In genomic region chr3:131315957-131316510, GRCm38 (mm10) we compare ENCODE assay signal across 16 mouse cellular contexts. TPM values are rescaled to one million over a fixed set of nuclear protein-coding genes. Genes with fewer than 3 reads are reported as not detected.
DNase-seq lines count a peak whose midpoint lies in the region; ATAC-seq and TF ChIP-seq lines count a peak whose summit lies in the region.
"Had no signal": no experiment of that assay in that cellular context is flagged by ENCODE, and none has a peak within 500 bp of the region (broad histone marks: within the 10 kb centered on the region; RNA-seq: fewer than 3 reads in every experiment).

No protein-coding gene starts in this region.

- peak overlapping the region; percentile 32 for H3K4me3 ChIP-seq in heart, embryonic 10.5 days
- H3K4me3 ChIP-seq in kidney, embryonic 16.5 days (ENCODE audit: low read length) = no peak overlapping the region
- H3K4me3 ChIP-seq in kidney, adult 2 months (ENCODE audit: insufficient read depth, low read depth, low read length) = no peak overlapping the region
- H3K4me3 ChIP-seq in forebrain, embryonic 14.5 days (ENCODE audit: low read depth, low read length) = no peak overlapping the region
- no peak overlapping the region for H3K4me3 ChIP-seq in limb, embryonic 15.5 days
- H3K4me3 ChIP-seq: erythroblast, embryonic 14.5 days; hindbrain, embryonic 12.5 days had no signal

- DNase-seq in heart, embryonic 10.5 days (ENCODE audit: low spot score) = no peak
- DNase-seq in heart, adult 8-10 months (ENCODE audit: low spot score) = no peak
- no peak for DNase-seq in kidney, adult 2 months
- DNase-seq in forebrain, embryonic 14.5 days (ENCODE audit: low spot score) = no peak
- DNase-seq in spleen, postnatal 14 days (ENCODE audit: low spot score in 2 of 2) = no peak
- no peak for DNase-seq in spleen, postnatal 36 days (ENCODE audit: low spot score in 2 of 2)
- DNase-seq: adrenal gland, postnatal 36 days; B cell, adult 2 months; kidney, postnatal 10 days; lung, adult 18-20 months; thymus, adult 18-20 months had no signal

- no peak overlapping the region for H3K9ac ChIP-seq in kidney, embryonic 16.5 days (replicated peaks; ENCODE audit: low read length)
- no peak overlapping the region for H3K9ac ChIP-seq in forebrain, embryonic 14.5 days (ENCODE audit: low read length)
- H3K9ac ChIP-seq in limb, embryonic 15.5 days = no peak overlapping the region
- H3K9ac ChIP-seq: hindbrain, embryonic 12.5 days had no signal

- H3K27ac ChIP-seq in heart, embryonic 10.5 days = no peak overlapping the region
- no peak overlapping the region for H3K27ac ChIP-seq in kidney, embryonic 16.5 days (ENCODE audit: low read length)
- H3K27ac ChIP-seq in kidney, adult 2 months (ENCODE audit: insufficient read depth, low read depth, low read length) = no peak overlapping the region
- H3K27ac ChIP-seq in forebrain, embryonic 14.5 days (ENCODE audit: low read depth, low read length) = no peak overlapping the region
- no peak overlapping the region for H3K27ac ChIP-seq in limb, embryonic 15.5 days
- H3K27ac ChIP-seq: hindbrain, embryonic 12.5 days had no signal

- no peak for TF ChIP-seq CTCF in kidney, adult 2 months (conservative IDR thresholded peaks at IDR 0.05; ENCODE audit: insufficient read depth, insufficient read length, low read depth, low read length)

- WGBS in heart, embryonic 10.5 days = 48% methylated on average over 4 of the region's 4 CpGs
- 33% methylated on average over 4 of the region's 4 CpGs for WGBS in kidney, embryonic 16.5 days
- WGBS in kidney, adult 2 months = 68% methylated on average over 4 of the region's 4 CpGs
- WGBS in forebrain, embryonic 14.5 days = 54% methylated on average over 4 of the region's 4 CpGs
- 50% methylated on average over 4 of the region's 4 CpGs for WGBS in limb, embryonic 15.5 days

- H3K4me2 ChIP-seq in kidney, embryonic 16.5 days (replicated peaks; ENCODE audit: low read depth, low read length) = no peak overlapping the region
- H3K4me2 ChIP-seq in forebrain, embryonic 14.5 days (ENCODE audit: low read length) = no peak overlapping the region
- no peak overlapping the region for H3K4me2 ChIP-seq in limb, embryonic 15.5 days
- H3K4me2 ChIP-seq: hindbrain, embryonic 12.5 days had no signal

- peak; percentile 31; the same call in 1 of the 2 replicates for ATAC-seq in kidney, embryonic 16.5 days (ENCODE audit: low FRiP score, low TSS enrichment)
- 0 out of 2 replicates have a peak, but pooled peaks have one; percentile 26 for ATAC-seq in forebrain, embryonic 14.5 days
- 0 out of 2 replicates have a peak, but pooled peaks have one; percentile 44 for ATAC-seq in limb, embryonic 15.5 days (ENCODE audit: insufficient number of reproducible peaks, low FRiP score, low TSS enrichment, low read depth)

- H3K9me3 ChIP-seq in heart, embryonic 10.5 days = no peaks in the 10 kb centered on the region
- no peaks in the 10 kb centered on the region for H3K9me3 ChIP-seq in kidney, embryonic 16.5 days (ENCODE audit: low read length)
- no peaks in the 10 kb centered on the region for H3K9me3 ChIP-seq in forebrain, embryonic 14.5 days (replicated peaks; ENCODE audit: control insufficient read depth, low read length)
- H3K9me3 ChIP-seq in limb, embryonic 15.5 days = no peaks in the 10 kb centered on the region
- H3K9me3 ChIP-seq: hindbrain, embryonic 12.5 days had no signal

- peaks cover 11% of the 10 kb centered on the region for H3K4me1 ChIP-seq in heart, embryonic 10.5 days
- no peaks in the 10 kb centered on the region; the same call in 1 of the 2 replicates for H3K4me1 ChIP-seq in kidney, embryonic 16.5 days (ENCODE audit: insufficient read depth, low read length)
- H3K4me1 ChIP-seq in kidney, adult 2 months (ENCODE audit: control insufficient read depth, insufficient read depth, low read length) = no peaks in the 10 kb centered on the region; the same call in 1 of the 2 replicates
- H3K4me1 ChIP-seq in forebrain, embryonic 14.5 days (ENCODE audit: control insufficient read depth, insufficient read depth, low read length) = no peaks in the 10 kb centered on the region
- H3K4me1 ChIP-seq in limb, embryonic 15.5 days = peaks cover 8% of the 10 kb centered on the region

- TF ChIP-seq POLR2A in kidney, adult 2 months (IDR thresholded peaks at IDR 0.05; ENCODE audit: low read depth, low read length) = no peak

- H3K27me3 ChIP-seq in heart, embryonic 10.5 days (ENCODE audit: insufficient read depth, poor library complexity, severe bottlenecking) = peaks cover 11% of the 10 kb centered on the region
- H3K27me3 ChIP-seq in kidney, embryonic 16.5 days (ENCODE audit: insufficient read depth, low read length) = no peaks in the 10 kb centered on the region
- no peaks in the 10 kb centered on the region for H3K27me3 ChIP-seq in kidney, adult 2 months (replicated peaks; ENCODE audit: control insufficient read depth, insufficient read depth, low read length)
- no peaks in the 10 kb centered on the region for H3K27me3 ChIP-seq in forebrain, embryonic 14.5 days (replicated peaks; ENCODE audit: control insufficient read depth, insufficient read depth, low read length)
- H3K27me3 ChIP-seq in limb, embryonic 15.5 days = no peaks in the 10 kb centered on the region
- H3K27me3 ChIP-seq: hindbrain, embryonic 12.5 days had no signal

- H3K36me3 ChIP-seq in heart, embryonic 10.5 days = no peaks in the 10 kb centered on the region
- no peaks in the 10 kb centered on the region for H3K36me3 ChIP-seq in kidney, embryonic 16.5 days (ENCODE audit: insufficient read depth, low read length)
- no peaks in the 10 kb centered on the region for H3K36me3 ChIP-seq in kidney, adult 2 months (ENCODE audit: control insufficient read depth, insufficient read depth, low read length)
- H3K36me3 ChIP-seq in forebrain, embryonic 14.5 days (ENCODE audit: control insufficient read depth, insufficient read depth, low read length) = no peaks in the 10 kb centered on the region
- H3K36me3 ChIP-seq in limb, embryonic 15.5 days = no peaks in the 10 kb centered on the region
- H3K36me3 ChIP-seq: G1E; hindbrain, embryonic 12.5 days had no signal

RNA-seq across cellular contexts. Expression of gene Cyp2u1, which starts 13.0 kb away (rescaled TPM):
- 3.7 and 7.0 TPM in 2 replicates for polyA plus RNA-seq in heart, embryonic 10.5 days (2016; fragmentation: Nextera tagmentation; extraction: Ambion mirVana)
- total RNA-seq in heart, adult 8-10 months (2022) = 10 to 100 TPM; 33.6 to 39.7 (median 37.5) TPM
- polyA plus RNA-seq in kidney, embryonic 16.5 days (2015; fragmentation: Nextera tagmentation; extraction: Ambion mirVana) = 3.9 and 4.3 TPM in 2 replicates
- 7.8 and 9.4 TPM in 2 replicates for polyA plus RNA-seq in kidney, adult 2 months (2012; rRNA removed)
- polyA plus RNA-seq in forebrain, embryonic 14.5 days (2014; fragmentation: Nextera tagmentation; extraction: Ambion mirVana) = 3.4 and 5.0 TPM in 2 replicates
- 1.2 and 1.3 TPM in 2 replicates for polyA plus RNA-seq in limb, embryonic 15.5 days (2015; fragmentation: Nextera tagmentation; extraction: Ambion mirVana)
- polyA plus RNA-seq: erythroblast, embryonic 14.5 days; G1E had no signal

RNA-seq across cellular contexts. Expression of gene Hadh, which starts 44.1 kb away (rescaled TPM):
- polyA plus RNA-seq in heart, embryonic 10.5 days (2016; fragmentation: Nextera tagmentation; extraction: Ambion mirVana) = 113 and 129 TPM in 2 replicates
- total RNA-seq in heart, adult 8-10 months (2022) = 100 to 1,000 TPM; 729 to 925 (median 854) TPM
- 132 and 150 TPM in 2 replicates for polyA plus RNA-seq in kidney, embryonic 16.5 days (2015; fragmentation: Nextera tagmentation; extraction: Ambion mirVana)
- 471 and 515 TPM in 2 replicates for polyA plus RNA-seq in kidney, adult 2 months (2012; rRNA removed)
- 31.1 and 34.1 TPM in 2 replicates for polyA plus RNA-seq in forebrain, embryonic 14.5 days (2014; fragmentation: Nextera tagmentation; extraction: Ambion mirVana)
- 113 and 115 TPM in 2 replicates for polyA plus RNA-seq in limb, embryonic 15.5 days (2015; fragmentation: Nextera tagmentation; extraction: Ambion mirVana)
